Mouse (Mus musculus) bone marrow, adult 2 months (tissue): Measurements from ENCODE around the gene 4930470P17Rik.

Experiments
- CTCF ChIP-seq: fragments of 200-500 bp; IDR thresholded peaks from 2 replicates; pipeline ENCODE4 v1.5.1; 2011; ENCODE audit warnings: low read length, control low read depth; ENCODE audit not compliant: control insufficient read depth, insufficient read depth
- POLR2A ChIP-seq: fragments of 200-500 bp; IDR thresholded peaks from 2 replicates; pipeline ENCODE4 v1.6.1; 2011; ENCODE audit warnings: low read depth, mild to moderate bottlenecking, control low read depth, low read length, borderline replicate concordance; ENCODE audit not compliant: control insufficient read depth

GRCm38 (mm10) chr2:170547526-170547925 lies 54.3 kb downstream of the 4930470P17Rik start:
- TF ChIP-seq CTCF (no peak), POLR2A (no peak)
